Mouse (Mus musculus): ENCODE data around the gene Traf3ip2. TPM values are rescaled to one million over a fixed set of nuclear protein-coding genes. Genes with fewer than 3 reads are reported as not detected.

The Traf3ip2 gene
- polyA plus RNA-seq, 1 experiment from 2014 or later: 5.7 TPM

GRCm38 (mm10) chr10:39597116-39597791 is 15.5 kb upstream of the Traf3ip2 start:
- Histone ChIP-seq H3K4me2 (ENCODE audit: low read depth, low read length) (no peak overlapping the region), H3K9me3 (ENCODE audit: control insufficient read depth, low read length) (no peaks in the 10 kb centered on the region), H3K27ac (ENCODE audit: low read depth, low read length) (peak overlapping the region; percentile 85), H3K4me1 (ENCODE audit: control insufficient read depth, insufficient read depth, low read length) (peaks cover 15% of the 10 kb centered on the region), H3K27me3 (ENCODE audit: control insufficient read depth, insufficient read depth, low read length) (no peaks in the 10 kb centered on the region), H3K4me3 (ENCODE audit: low read depth, low read length) (no peak overlapping the region), H3K36me3 (ENCODE audit: control insufficient read depth, insufficient read depth, low read length) (no peaks in the 10 kb centered on the region), H3K9ac (replicated peaks; ENCODE audit: low read depth, low read length) (peak overlapping the region; percentile 32; the same call in 1 of the 2 replicates)
- ATAC-seq (ENCODE audit: low read depth): peak; percentile 62
- WGBS: 23% methylated on average over 9 of the region's 9 CpGs

DNA sequence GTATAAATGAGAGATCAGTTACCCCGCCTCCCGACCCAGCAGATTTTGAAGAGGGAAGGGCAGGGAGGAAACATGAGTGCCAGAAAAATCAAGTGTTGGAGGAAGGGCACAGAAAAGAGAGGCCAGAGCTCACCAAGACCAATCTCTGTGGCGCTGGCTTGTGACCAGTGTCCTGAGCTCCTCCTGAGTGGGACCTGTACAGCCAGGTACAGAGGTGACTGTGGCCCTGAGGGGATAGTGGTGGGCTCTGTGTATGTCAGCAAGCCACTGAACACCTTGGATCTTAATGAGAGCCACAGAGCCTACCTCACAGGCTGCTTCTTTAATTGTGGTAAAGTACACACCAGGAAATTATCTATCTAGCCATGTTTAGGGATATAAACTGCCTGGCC is 14.9 kb upstream of the Traf3ip2 start:
- Histone ChIP-seq H3K4me1 (ENCODE audit: control insufficient read depth, insufficient read depth, low read length) (peaks cover 15% of the 10 kb centered on the region), H3K27ac (ENCODE audit: low read depth, low read length) (peak overlapping the region; percentile 85), H3K27me3 (ENCODE audit: control insufficient read depth, insufficient read depth, low read length) (no peaks in the 10 kb centered on the region), H3K36me3 (ENCODE audit: control insufficient read depth, insufficient read depth, low read length) (no peaks in the 10 kb centered on the region), H3K4me3 (ENCODE audit: low read depth, low read length) (no peak overlapping the region), H3K4me2 (ENCODE audit: low read depth, low read length) (no peak overlapping the region), H3K9me3 (ENCODE audit: control insufficient read depth, low read length) (no peaks in the 10 kb centered on the region), H3K9ac (replicated peaks; ENCODE audit: low read depth, low read length) (peak overlapping the region; percentile 32; the same call in 1 of the 2 replicates)
- ATAC-seq (ENCODE audit: low read depth): peak; percentile 8; the same call in 1 of the 2 replicates
- WGBS: 44% methylated on average over 3 of the region's 3 CpGs

DNA sequence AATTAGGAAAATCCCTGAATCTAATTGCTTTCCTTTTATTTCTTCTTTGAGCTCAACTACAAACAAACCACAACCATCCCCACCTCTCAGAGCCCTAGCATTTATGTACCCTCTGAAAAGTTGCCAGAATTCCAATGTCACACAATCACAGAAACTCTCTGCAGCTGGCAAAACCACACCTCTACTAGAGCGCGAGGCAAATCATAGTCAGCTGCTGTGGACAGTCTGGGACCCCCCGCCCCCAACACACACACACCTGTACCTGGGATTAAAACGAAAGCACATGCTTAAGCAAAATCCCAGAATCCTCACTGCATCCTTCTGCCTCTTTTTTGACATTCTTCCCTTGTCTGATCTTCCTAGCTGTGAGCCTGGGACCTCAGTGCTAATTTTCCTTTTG is 13.1 kb upstream of the Traf3ip2 start:
- Histone ChIP-seq H3K27me3 (ENCODE audit: control insufficient read depth, insufficient read depth, low read length) (no peaks in the 10 kb centered on the region), H3K27ac (ENCODE audit: low read depth, low read length) (no peak overlapping the region), H3K36me3 (ENCODE audit: control insufficient read depth, insufficient read depth, low read length) (no peaks in the 10 kb centered on the region), H3K4me2 (ENCODE audit: low read depth, low read length) (no peak overlapping the region), H3K9me3 (ENCODE audit: control insufficient read depth, low read length) (no peaks in the 10 kb centered on the region; the same call in 1 of the 2 replicates), H3K4me1 (ENCODE audit: control insufficient read depth, insufficient read depth, low read length) (peaks cover 15% of the 10 kb centered on the region), H3K4me3 (ENCODE audit: low read depth, low read length) (no peak overlapping the region), H3K9ac (replicated peaks; ENCODE audit: low read depth, low read length) (no peak overlapping the region)
- no peak for ATAC-seq (ENCODE audit: low read depth)
- 84% methylated on average over 4 of the region's 4 CpGs for WGBS

DNA sequence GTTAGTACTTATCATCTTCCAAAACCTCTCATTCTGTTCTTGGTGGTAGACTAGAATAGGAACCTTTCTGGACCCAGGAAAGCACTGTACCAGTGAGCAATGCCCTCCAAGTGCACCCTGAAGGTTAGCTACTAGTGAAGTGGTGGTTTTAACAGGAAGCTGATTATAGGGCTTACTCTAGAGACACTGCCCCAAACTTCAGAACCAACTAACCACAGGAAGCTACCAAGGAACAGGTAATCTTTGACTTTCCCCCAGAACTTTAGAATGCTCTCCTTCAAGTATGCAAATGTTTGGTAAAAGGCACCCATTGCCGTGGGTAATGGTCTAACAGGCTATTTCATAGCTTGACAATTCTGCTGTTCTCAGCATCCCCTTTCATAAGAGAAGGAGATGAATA is 12.6 kb upstream of the Traf3ip2 start:
- Histone ChIP-seq H3K36me3 (ENCODE audit: control insufficient read depth, insufficient read depth, low read length) (no peaks in the 10 kb centered on the region), H3K27me3 (ENCODE audit: control insufficient read depth, insufficient read depth, low read length) (no peaks in the 10 kb centered on the region), H3K4me2 (ENCODE audit: low read depth, low read length) (no peak overlapping the region), H3K9me3 (ENCODE audit: control insufficient read depth, low read length) (no peaks in the 10 kb centered on the region; the same call in 1 of the 2 replicates), H3K9ac (replicated peaks; ENCODE audit: low read depth, low read length) (no peak overlapping the region), H3K4me3 (ENCODE audit: low read depth, low read length) (no peak overlapping the region), H3K27ac (ENCODE audit: low read depth, low read length) (no peak overlapping the region), H3K4me1 (ENCODE audit: control insufficient read depth, insufficient read depth, low read length) (peaks cover 15% of the 10 kb centered on the region)
- 71% methylated on average over 1 of the region's 1 CpGs for WGBS
- ATAC-seq (ENCODE audit: low read depth): no peak

DNA sequence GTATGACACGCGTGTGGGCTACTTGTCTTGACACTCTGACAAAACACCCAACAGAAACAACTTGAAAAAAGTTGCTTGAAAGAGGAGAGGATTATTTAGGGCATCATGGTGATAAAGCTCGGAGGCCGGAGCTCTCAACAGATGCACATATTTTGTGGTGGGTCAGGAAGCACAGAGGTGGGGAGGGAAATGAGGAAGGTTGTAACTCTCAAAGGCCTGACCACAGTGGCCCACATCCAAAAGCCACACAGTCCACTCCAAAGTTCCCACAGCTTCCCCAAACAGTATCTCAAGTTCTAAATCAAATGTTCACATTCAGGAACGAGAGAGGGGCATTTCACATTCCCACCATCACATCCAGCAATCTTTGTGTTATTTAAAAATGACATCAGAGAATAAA is 11.7 kb upstream of the Traf3ip2 start:
- Histone ChIP-seq H3K36me3 (ENCODE audit: control insufficient read depth, insufficient read depth, low read length) (no peaks in the 10 kb centered on the region), H3K4me3 (ENCODE audit: low read depth, low read length) (no peak overlapping the region), H3K9ac (replicated peaks; ENCODE audit: low read depth, low read length) (no peak overlapping the region), H3K27me3 (ENCODE audit: control insufficient read depth, insufficient read depth, low read length) (no peaks in the 10 kb centered on the region), H3K4me2 (ENCODE audit: low read depth, low read length) (no peak overlapping the region), H3K27ac (ENCODE audit: low read depth, low read length) (no peak overlapping the region), H3K4me1 (ENCODE audit: control insufficient read depth, insufficient read depth, low read length) (peaks cover 15% of the 10 kb centered on the region), H3K9me3 (ENCODE audit: control insufficient read depth, low read length) (no peaks in the 10 kb centered on the region; the same call in 1 of the 2 replicates)
- ATAC-seq (ENCODE audit: low read depth): no peak
- WGBS: 88% methylated on average over 5 of the region's 5 CpGs

DNA sequence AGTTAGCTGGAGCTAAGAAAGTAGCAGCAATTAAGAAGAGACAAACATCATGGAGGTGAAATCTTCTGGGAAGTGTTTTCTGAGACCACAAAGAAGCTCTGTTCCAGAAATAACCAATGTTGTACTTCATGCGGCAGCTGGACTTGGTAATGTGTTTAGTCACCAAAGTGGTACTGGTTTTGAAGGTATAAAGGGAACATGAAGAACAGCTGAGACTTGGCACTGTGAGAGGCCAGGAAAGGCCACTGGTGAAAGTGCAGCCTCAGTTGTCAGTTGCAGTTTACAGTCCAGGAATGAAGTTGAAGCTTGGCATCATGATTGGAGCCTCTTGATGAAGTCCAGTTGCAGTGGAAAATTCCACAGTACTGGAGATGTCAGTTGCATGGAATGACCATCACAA is 6.3 kb upstream of the Traf3ip2 start:
- H3K36me3 ChIP-seq (ENCODE audit: control insufficient read depth, insufficient read depth, low read length): no peaks in the 10 kb centered on the region
- no peak overlapping the region for H3K9ac ChIP-seq (replicated peaks; ENCODE audit: low read depth, low read length)
- no peaks in the 10 kb centered on the region for H3K27me3 ChIP-seq (ENCODE audit: control insufficient read depth, insufficient read depth, low read length)
- H3K27ac ChIP-seq (ENCODE audit: low read depth, low read length): no peak overlapping the region
- H3K4me3 ChIP-seq (ENCODE audit: low read depth, low read length): no peak overlapping the region
- no peaks in the 10 kb centered on the region; the same call in 1 of the 2 replicates for H3K9me3 ChIP-seq (ENCODE audit: control insufficient read depth, low read length)
- no peak for ATAC-seq (ENCODE audit: low read depth)
- WGBS: 100% methylated on average over 1 of the region's 1 CpGs
- no peaks in the 10 kb centered on the region for H3K4me1 ChIP-seq (ENCODE audit: control insufficient read depth, insufficient read depth, low read length)
- H3K4me2 ChIP-seq (ENCODE audit: low read depth, low read length): no peak overlapping the region

DNA sequence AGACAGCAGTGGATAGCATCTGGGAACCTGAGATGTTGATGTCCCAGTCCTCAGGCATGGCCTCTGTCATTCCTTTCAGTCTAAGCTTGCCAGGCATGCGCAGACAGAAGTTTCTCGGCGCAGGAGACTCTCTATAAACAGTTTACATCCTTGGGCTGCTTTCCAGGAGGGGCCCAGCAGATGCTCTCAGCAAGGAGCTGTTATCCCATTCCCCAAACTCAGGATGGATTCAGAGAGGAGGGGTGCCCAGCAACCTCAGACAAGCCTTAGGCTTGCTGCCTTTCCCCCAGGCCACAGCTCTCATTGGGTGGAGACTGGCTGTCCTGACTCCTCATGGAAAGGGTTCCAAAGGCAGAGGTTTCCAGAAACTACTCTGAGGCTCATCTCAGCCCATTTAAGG is 1.5 kb upstream of the Traf3ip2 start:
- no peak overlapping the region for H3K27ac ChIP-seq (ENCODE audit: low read depth, low read length)
- no peak for ATAC-seq (ENCODE audit: low read depth)
- H3K4me3 ChIP-seq (ENCODE audit: low read depth, low read length): no peak overlapping the region
- no peak overlapping the region for H3K9ac ChIP-seq (replicated peaks; ENCODE audit: low read depth, low read length)
- no peak overlapping the region for H3K4me2 ChIP-seq (ENCODE audit: low read depth, low read length)
- no peaks in the 10 kb centered on the region for H3K27me3 ChIP-seq (ENCODE audit: control insufficient read depth, insufficient read depth, low read length)
- H3K36me3 ChIP-seq (ENCODE audit: control insufficient read depth, insufficient read depth, low read length): no peaks in the 10 kb centered on the region
- no peaks in the 10 kb centered on the region for H3K9me3 ChIP-seq (ENCODE audit: control insufficient read depth, low read length)
- 65% methylated on average over 3 of the region's 3 CpGs for WGBS
- H3K4me1 ChIP-seq (ENCODE audit: control insufficient read depth, insufficient read depth, low read length): 0 out of 2 replicates have a peak, but pooled peaks cover 5% of the 10 kb centered on the region

DNA sequence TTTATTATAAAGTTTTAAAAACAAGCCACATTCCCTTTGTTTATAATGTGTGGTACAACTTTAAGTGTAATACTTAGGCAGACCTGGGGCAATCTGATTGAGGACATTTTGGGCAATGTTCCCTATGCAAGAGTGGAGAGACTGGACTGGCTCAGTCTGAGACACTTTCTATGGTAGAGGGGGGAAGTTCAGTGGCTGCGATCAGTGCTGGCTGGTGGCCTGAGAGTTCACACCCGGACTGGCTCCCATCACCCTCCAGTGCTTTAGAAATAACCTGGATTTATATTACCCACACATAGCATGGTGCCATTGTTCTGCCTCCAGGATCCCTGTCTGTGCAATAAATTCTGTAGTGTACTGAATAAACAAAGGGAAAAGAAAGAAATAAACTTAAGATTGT is 603 bp upstream of the Traf3ip2 start:
- Histone ChIP-seq H3K9me3 (ENCODE audit: control insufficient read depth, low read length) (no peaks in the 10 kb centered on the region), H3K27ac (ENCODE audit: low read depth, low read length) (no peak overlapping the region), H3K4me3 (ENCODE audit: low read depth, low read length) (no peak overlapping the region), H3K4me1 (ENCODE audit: control insufficient read depth, insufficient read depth, low read length) (0 out of 2 replicates have a peak, but pooled peaks cover 5% of the 10 kb centered on the region), H3K4me2 (ENCODE audit: low read depth, low read length) (no peak overlapping the region), H3K36me3 (ENCODE audit: control insufficient read depth, insufficient read depth, low read length) (no peaks in the 10 kb centered on the region), H3K27me3 (ENCODE audit: control insufficient read depth, insufficient read depth, low read length) (no peaks in the 10 kb centered on the region), H3K9ac (replicated peaks; ENCODE audit: low read depth, low read length) (no peak overlapping the region)
- 16% methylated on average over 2 of the region's 2 CpGs for WGBS
- no peak for ATAC-seq (ENCODE audit: low read depth)

- Histone ChIP-seq H3K27ac (ENCODE audit: low read depth, low read length) (peak overlapping the region; percentile 28; the same call in 1 of the 2 replicates), H3K4me1 (ENCODE audit: control insufficient read depth, insufficient read depth, low read length) (0 out of 2 replicates have a peak, but pooled peaks cover 5% of the 10 kb centered on the region), H3K36me3 (ENCODE audit: control insufficient read depth, insufficient read depth, low read length) (no peaks in the 10 kb centered on the region), H3K9me3 (ENCODE audit: control insufficient read depth, low read length) (no peaks in the 10 kb centered on the region), H3K9ac (replicated peaks; ENCODE audit: low read depth, low read length) (no peak overlapping the region), H3K27me3 (ENCODE audit: control insufficient read depth, insufficient read depth, low read length) (no peaks in the 10 kb centered on the region), H3K4me3 (ENCODE audit: low read depth, low read length) (no peak overlapping the region), H3K4me2 (ENCODE audit: low read depth, low read length) (peak overlapping the region; percentile 27)
- ATAC-seq (ENCODE audit: low read depth): peak; percentile 56
- 18% methylated on average over 26 of the region's 26 CpGs for WGBS
Observed at GRCm38 (mm10) chr10:39612989-39613831, 476 bp downstream of the Traf3ip2 start.

All from neural tube, embryonic 14.5 days (tissue).